Mouse (Mus musculus): ENCODE data around the gene Med12. TPM values are rescaled to one million over a fixed set of nuclear protein-coding genes. Genes with fewer than 3 reads are reported as not detected.
"Not testable (repeated sequence)": the region's sequence is repeated elsewhere in the genome, so short reads cannot be mapped to it uniquely, and the experiment has no call there.

The Med12 gene
- total and polyA plus RNA-seq, 3 experiments = 20.2 to 76.3 (median 21.2) TPM

- H3K9ac ChIP-seq (ENCODE audit: low read depth, low read length) = no peak overlapping the region
- no peaks in the 10 kb centered on the region for H3K79me2 ChIP-seq (replicated peaks; ENCODE audit: control insufficient read depth, insufficient read depth, low read length)
- H3K27me3 ChIP-seq (ENCODE audit: control insufficient read depth, insufficient read depth, low read length) = no peaks in the 10 kb centered on the region
- peaks cover 2% of the 10 kb centered on the region; the same call in 1 of the 2 replicates for H3K4me1 ChIP-seq (ENCODE audit: control insufficient read depth, insufficient read depth, low read length)
- WGBS = 27% methylated on average over 10 of the region's 10 CpGs
- H3K4me3 ChIP-seq = no peak overlapping the region
- intact Hi-C loops (cut with DNase I) = loop anchor here (1.0 to 5.0 kb wide), 4 partner anchors 57 to 197 kb away; partner anchors contain the start of genes Foxo4, Med12 and Zmym3
- H3K36me3 ChIP-seq (ENCODE audit: control insufficient read depth, insufficient read depth, low read length) = no peaks in the 10 kb centered on the region
- DNase-seq = peak; percentile 59 to 64
- peak; percentile 99 for TF ChIP-seq CTCF (IDR thresholded peaks at IDR 0.05)
- TF ChIP-seq EP300 (IDR thresholded peaks at IDR 0.05; ENCODE audit: insufficient read depth, low read depth, low read length) = no peak
- TF ChIP-seq POLR2A (IDR thresholded peaks at IDR 0.05; ENCODE audit: insufficient read depth, low read depth, low read length) = no peak
- no peak overlapping the region for H3K27ac ChIP-seq
Measured at GRCm38 (mm10) chrX:101329372-101330028, 55.7 kb downstream of the Med12 start.

- intact Hi-C loops (cut with DNase I) = loop anchor here (5.0 kb wide), 3 partner anchors 60 to 90 kb away; partner anchors contain the start of genes Foxo4, Med12 and Zmym3
- WGBS = 44% methylated on average over 9 of the region's 9 CpGs
- Histone ChIP-seq H3K9ac (ENCODE audit: low read depth, low read length) (peak overlapping the region; percentile 66; the same call in 1 of the 2 replicates), H3K27ac (peak overlapping the region; percentile 94), H3K27me3 (ENCODE audit: control insufficient read depth, insufficient read depth, low read length) (no peaks in the 10 kb centered on the region), H3K79me2 (replicated peaks; ENCODE audit: control insufficient read depth, insufficient read depth, low read length) (no peaks in the 10 kb centered on the region), H3K36me3 (ENCODE audit: control insufficient read depth, insufficient read depth, low read length) (no peaks in the 10 kb centered on the region), H3K4me1 (ENCODE audit: control insufficient read depth, insufficient read depth, low read length) (peaks cover 2% of the 10 kb centered on the region; the same call in 1 of the 2 replicates), H3K4me3 (peak overlapping the region; percentile 39)
- TF ChIP-seq EP300 (IDR thresholded peaks at IDR 0.05; ENCODE audit: insufficient read depth, low read depth, low read length) (no peak), CTCF (IDR thresholded peaks at IDR 0.05) (no peak), POLR2A (IDR thresholded peaks at IDR 0.05; ENCODE audit: insufficient read depth, low read depth, low read length) (no peak)
- no peak for DNase-seq
Measured at GRCm38 (mm10) chrX:101332031-101332374, 58.2 kb downstream of the Med12 start.

DNA sequence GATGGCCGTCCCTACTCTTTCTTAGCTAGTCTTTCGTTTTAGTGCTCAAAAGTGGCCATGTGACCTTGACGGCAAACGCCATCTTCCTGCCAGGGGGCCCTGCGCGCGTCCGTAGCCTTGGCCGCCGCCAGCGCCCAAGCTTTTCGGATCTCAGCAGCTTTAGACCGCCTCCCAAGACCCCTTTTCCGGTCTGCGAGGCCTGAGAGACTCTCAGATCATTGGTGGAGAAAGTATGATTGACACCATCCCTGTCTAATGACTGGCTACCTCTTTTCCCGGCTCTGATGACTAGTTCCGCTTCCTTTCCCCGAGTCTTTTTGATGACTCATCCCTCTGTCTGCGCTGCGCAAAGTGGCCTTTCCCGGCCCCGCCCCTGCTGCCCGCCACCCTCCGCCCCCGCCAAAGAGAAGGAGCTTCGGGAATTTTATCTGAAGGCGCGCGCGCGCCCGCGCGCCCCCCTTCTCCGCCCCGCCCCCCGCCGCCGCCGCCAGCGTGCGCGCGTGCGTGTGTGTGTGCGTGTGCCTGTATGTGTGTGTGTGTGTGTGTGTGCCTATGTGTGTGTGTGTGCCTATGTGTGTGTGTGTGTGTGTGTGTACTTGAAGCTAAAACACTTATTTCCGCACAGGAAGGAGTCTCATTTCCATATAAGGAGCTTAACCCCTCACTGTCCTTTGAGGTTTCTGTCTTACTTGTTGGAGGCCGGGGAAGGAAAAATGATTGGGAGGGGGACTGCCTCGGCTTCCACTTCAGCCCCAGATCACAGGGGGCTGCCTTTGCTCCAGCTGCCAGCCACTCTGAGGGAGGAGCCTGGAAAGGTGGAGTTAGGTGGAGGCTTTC, 58.8 kb downstream of the Med12 start:
- Histone ChIP-seq H3K4me1 (ENCODE audit: control insufficient read depth, insufficient read depth, low read length) (peaks cover 2% of the 10 kb centered on the region; the same call in 1 of the 2 replicates), H3K36me3 (ENCODE audit: control insufficient read depth, insufficient read depth, low read length) (no peaks in the 10 kb centered on the region), H3K4me3 (peak overlapping the region; percentile 40), H3K9ac (ENCODE audit: low read depth, low read length) (peak overlapping the region; percentile 70), H3K27ac (peak overlapping the region; percentile 94), H3K27me3 (ENCODE audit: control insufficient read depth, insufficient read depth, low read length) (no peaks in the 10 kb centered on the region), H3K79me2 (replicated peaks; ENCODE audit: control insufficient read depth, insufficient read depth, low read length) (no peaks in the 10 kb centered on the region)
- peak; percentile 81 to 91 for DNase-seq
- WGBS = 23% methylated on average over 42 of the region's 49 CpGs
- TF ChIP-seq POLR2A (IDR thresholded peaks at IDR 0.05; ENCODE audit: insufficient read depth, low read depth, low read length) (peak; percentile 84), CTCF (IDR thresholded peaks at IDR 0.05) (no peak)
- intact Hi-C loops (cut with DNase I) = loop anchor here (5.0 kb wide), 3 partner anchors 60 to 90 kb away; partner anchors contain the start of genes Foxo4, Med12 and Zmym3

- H3K9ac ChIP-seq (ENCODE audit: low read depth, low read length) = no peak overlapping the region
- no peaks in the 10 kb centered on the region for H3K79me2 ChIP-seq (replicated peaks; ENCODE audit: control insufficient read depth, insufficient read depth, low read length)
- no peaks in the 10 kb centered on the region; the same call in 1 of the 2 replicates for H3K4me1 ChIP-seq (ENCODE audit: control insufficient read depth, insufficient read depth, low read length)
- no peaks in the 10 kb centered on the region for H3K36me3 ChIP-seq (ENCODE audit: control insufficient read depth, insufficient read depth, low read length)
- 86% methylated on average over 5 of the region's 5 CpGs for WGBS
- DNase-seq = no peak
- H3K27ac ChIP-seq = no peak overlapping the region
- H3K27me3 ChIP-seq (ENCODE audit: control insufficient read depth, insufficient read depth, low read length) = no peaks in the 10 kb centered on the region
- no peak for TF ChIP-seq POLR2A (IDR thresholded peaks at IDR 0.05; ENCODE audit: insufficient read depth, low read depth, low read length)
- peak; percentile 62 for TF ChIP-seq CTCF (IDR thresholded peaks at IDR 0.05)
- no peak overlapping the region for H3K4me3 ChIP-seq
- intact Hi-C loops (cut with DNase I) = loop anchor here (5.0 kb wide), 3 partner anchors 62 to 88 kb away; partner anchors contain the start of genes Foxo4, Med12 and Zmym3
Measured at GRCm38 (mm10) chrX:101334606-101335005, 60.8 kb downstream of the Med12 start.

- Histone ChIP-seq H3K9ac (ENCODE audit: low read depth, low read length) (no peak overlapping the region), H3K79me2 (replicated peaks; ENCODE audit: control insufficient read depth, insufficient read depth, low read length) (no peaks in the 10 kb centered on the region), H3K27me3 (ENCODE audit: control insufficient read depth, insufficient read depth, low read length) (no peaks in the 10 kb centered on the region), H3K4me3 (no peak overlapping the region), H3K27ac (no peak overlapping the region), H3K4me1 (ENCODE audit: control insufficient read depth, insufficient read depth, low read length) (no peaks in the 10 kb centered on the region), H3K36me3 (ENCODE audit: control insufficient read depth, insufficient read depth, low read length) (no peaks in the 10 kb centered on the region)
- TF ChIP-seq EP300 (IDR thresholded peaks at IDR 0.05; ENCODE audit: insufficient read depth, low read depth, low read length) (no peak), POLR2A (IDR thresholded peaks at IDR 0.05; ENCODE audit: insufficient read depth, low read depth, low read length) (no peak), CTCF (IDR thresholded peaks at IDR 0.05) (no peak)
- no peak for DNase-seq
- whole genome bisulfite sequencing = 45% methylated on average over 4 of the region's 4 CpGs
- intact Hi-C loops (cut with DNase I) = no loop called here
Measured at GRCm38 (mm10) chrX:101338666-101339065, 64.8 kb downstream of the Med12 start.

GRCm38 (mm10) chrX:101342837-101343236, 69.0 kb downstream of the Med12 start:
- H3K4me1 ChIP-seq (ENCODE audit: control insufficient read depth, insufficient read depth, low read length); H3K9ac ChIP-seq (ENCODE audit: low read depth, low read length); H3K79me2 ChIP-seq (replicated peaks; ENCODE audit: control insufficient read depth, insufficient read depth, low read length); H3K4me3 ChIP-seq; H3K27ac ChIP-seq; H3K36me3 ChIP-seq (ENCODE audit: control insufficient read depth, insufficient read depth, low read length); DNase-seq; intact Hi-C loops (cut with DNase I); H3K27me3 ChIP-seq (ENCODE audit: control insufficient read depth, insufficient read depth, low read length): not testable (repeated sequence)
- WGBS = 75% methylated on average over 2 of the region's 2 CpGs

All from heart, adult 2 months (tissue).